In genomic region chr4:155056724-155057123, GRCm38 (mm10) we compare ENCODE assay signal across 13 mouse cellular contexts. TPM values are rescaled to one million over a fixed set of nuclear protein-coding genes. Genes with fewer than 3 reads are reported as not detected.
DNase-seq lines count a peak whose midpoint lies in the region; ATAC-seq and TF ChIP-seq lines count a peak whose summit lies in the region.
"Had no signal": no experiment of that assay in that cellular context is flagged by ENCODE, and none has a peak within 500 bp of the region (broad histone marks: within the 10 kb centered on the region; RNA-seq: fewer than 3 reads in every experiment).

Gene Plch2, minus strand, starts transcription at chr4:155056784.

- H3K9ac ChIP-seq in hindbrain, embryonic 11.5 days (ENCODE audit: low read depth, low read length) = 0 out of 2 replicates have a peak within 1 kb of the TSS, but pooled peaks have one; percentile 15
- peak within 1 kb of the TSS; percentile 43; the same call in 1 of the 2 replicates for H3K9ac ChIP-seq in limb, embryonic 13.5 days

- WGBS in hindbrain, embryonic 11.5 days = 69% methylated on average over 10 of the region's 10 CpGs
- WGBS in limb, embryonic 13.5 days = 67% methylated on average over 10 of the region's 10 CpGs

- 0 out of 2 replicates have a peak within 1 kb of the TSS, but pooled peaks have one; percentile 32 for H3K4me3 ChIP-seq in E14TG2a.4 (replicated peaks; ENCODE audit: low read length)
- no peak within 1 kb of the TSS for H3K4me3 ChIP-seq in hindbrain, embryonic 11.5 days (ENCODE audit: low read depth, low read length)
- no peak within 1 kb of the TSS for H3K4me3 ChIP-seq in limb, embryonic 13.5 days
- H3K4me3 ChIP-seq: myocyte had no signal

- no peak for DNase-seq in frontal cortex, adult 2 months (ENCODE audit: extremely low spot score in 1 of 2, low spot score in 1 of 2)
- DNase-seq in frontal cortex, postnatal 10 days (ENCODE audit: low spot score in 2 of 2) = no peak
- no peak for DNase-seq in hindbrain, embryonic 11.5 days (ENCODE audit: low spot score)
- no peak for DNase-seq in kidney, adult 9 months
- no peak for DNase-seq in kidney, postnatal 10 days
- DNase-seq in gastrocnemius, postnatal 4 days (ENCODE audit: low spot score in 2 of 2) = no peak
- DNase-seq: cerebellum, adult 18-20 months; gastrocnemius, postnatal 36 days; thymus, adult 18-20 months had no signal

- peaks cover 21% of the 10 kb centered on the region for H3K27me3 ChIP-seq in E14TG2a.4 (ENCODE audit: insufficient read depth, low read length)
- H3K27me3 ChIP-seq in hindbrain, embryonic 11.5 days (ENCODE audit: control insufficient read depth, insufficient read depth, low read length) = no peaks in the 10 kb centered on the region
- peaks cover under 1% of the 10 kb centered on the region; the same call in 1 of the 2 replicates for H3K27me3 ChIP-seq in limb, embryonic 13.5 days

- no peaks in the 10 kb centered on the region for H3K36me3 ChIP-seq in E14TG2a.4 (ENCODE audit: insufficient read depth, low read length)
- H3K36me3 ChIP-seq in hindbrain, embryonic 11.5 days (ENCODE audit: control insufficient read depth, insufficient read depth, low read length) = no peaks in the 10 kb centered on the region
- no peaks in the 10 kb centered on the region for H3K36me3 ChIP-seq in limb, embryonic 13.5 days

- no peak within 1 kb of the TSS for H3K27ac ChIP-seq in hindbrain, embryonic 11.5 days (ENCODE audit: low read depth, low read length)
- peak within 1 kb of the TSS; percentile 55; the same call in 1 of the 2 replicates for H3K27ac ChIP-seq in limb, embryonic 13.5 days
- H3K27ac ChIP-seq: kidney, postnatal 0 days had no signal

- no peak within 1 kb of the TSS for H3K4me2 ChIP-seq in hindbrain, embryonic 11.5 days (replicated peaks; ENCODE audit: low read depth, low read length)
- peak within 1 kb of the TSS; percentile 35 for H3K4me2 ChIP-seq in limb, embryonic 13.5 days (replicated peaks)

- TF ChIP-seq CTCF in E14TG2a.4 (conservative IDR thresholded peaks at IDR 0.05; ENCODE audit: low read length) = no peak

- peaks cover 45% of the 10 kb centered on the region for H3K4me1 ChIP-seq in E14TG2a.4 (replicated peaks; ENCODE audit: low read depth, low read length)
- 0 out of 2 replicates have a peak, but pooled peaks cover 3% of the 10 kb centered on the region for H3K4me1 ChIP-seq in hindbrain, embryonic 11.5 days (replicated peaks; ENCODE audit: control insufficient read depth, insufficient read depth, low read length)
- H3K4me1 ChIP-seq in limb, embryonic 13.5 days = peaks cover 22% of the 10 kb centered on the region

- H3K9me3 ChIP-seq in E14TG2a.4 (ENCODE audit: low read length) = no peaks in the 10 kb centered on the region
- no peaks in the 10 kb centered on the region for H3K9me3 ChIP-seq in hindbrain, embryonic 11.5 days (ENCODE audit: control insufficient read depth, low read length)
- H3K9me3 ChIP-seq in limb, embryonic 13.5 days = no peaks in the 10 kb centered on the region

- no peak for ATAC-seq in hindbrain, embryonic 11.5 days (ENCODE audit: low FRiP score)
- ATAC-seq in limb, embryonic 13.5 days (ENCODE audit: low FRiP score, low read depth) = 0 out of 2 replicates have a peak, but pooled peaks have one; percentile 29

RNA-seq across cellular contexts. Expression of gene Plch2, which starts in this region (rescaled TPM):
- 89.8 and 98.3 TPM in 2 replicates for polyA plus RNA-seq in frontal cortex, adult 2 months (2012; rRNA removed)
- 1.5 and 2.1 TPM in 2 replicates for polyA plus RNA-seq in hindbrain, embryonic 11.5 days (2014; fragmentation: Nextera tagmentation; extraction: Ambion mirVana)
- 3.6 and 4.1 TPM in 2 replicates for polyA plus RNA-seq in limb, embryonic 13.5 days (2015; fragmentation: Nextera tagmentation; extraction: Ambion mirVana)
- total RNA-seq in gastrocnemius, postnatal 4 days (2021) = under 1 TPM; 0.15 to 0.29 TPM

Comparison
In these comparisons a context has a peak if more than half of its experiments do, and no peak if none do; other contexts are left out.
1. RNA of gene Plch2 (polyA plus RNA-seq): 89.8 to 98.3 TPM in frontal cortex, adult 2 months; 3.6 to 4.1 TPM in limb, embryonic 13.5 days and 1.5 to 2.1 TPM in hindbrain, embryonic 11.5 days; every median in the first group is over 10 times any median in the second.